Mouse (Mus musculus) megakaryocyte-erythroid progenitor cell, adult 5-6 weeks (primary cell): Measurements from ENCODE around the gene Olfr1443. TPM values are rescaled to one million over a fixed set of nuclear protein-coding genes. Genes with fewer than 3 reads are reported as not detected.

Source experiments
- ATAC-seq: replicated peaks from 2 replicates; pipeline ENCODE4 v1.8.0; 2016; ENCODE audit warnings: mild to moderate bottlenecking, inconsistent platforms; ENCODE audit not compliant: severe bottlenecking, poor library complexity, low FRiP score, low TSS enrichment
- total RNA-seq, 2 experiments: library from RNA; stranded (forward) in 1 of 2; stranded (reverse) in 1 of 2; fragments of 200-1000, 215-1000 nt in 1 of 2; fragments of >200 nt in 1 of 2; fragmentation: Nextera tagmentation in 1 of 2; gene quantifications; 2 replicates each; pipeline ENCODE4 v1.2.3; 2014 to 2017

Olfr1443 gene
- total RNA-seq, 2 experiments from 2014 or later = not detected

- no peak for ATAC-seq
Observed at GRCm38 (mm10) chr19:12725851-12726250, 47.9 kb downstream of the Olfr1443 start.

- no peak for ATAC-seq
Observed at GRCm38 (mm10) chr19:12731036-12731435, 53.1 kb downstream of the Olfr1443 start.

GRCm38 (mm10) chr19:12731950-12732349, 54.0 kb downstream of the Olfr1443 start:
- no peak for ATAC-seq

Other genes starting within 250 kb of the Olfr1443 start
- 1.4 and 2.4 TPM in 2 replicates for gene Mpeg1, start 217.3 kb upstream of the Olfr1443 start, total RNA-seq (2014; fragmentation: Nextera tagmentation)
- 2.6 and 5.4 TPM in 2 replicates for gene Mpeg1, start 217.3 kb upstream of the Olfr1443 start, total RNA-seq (2017)
- gene Dtx4, start 176.7 kb upstream of the Olfr1443 start, total RNA-seq (2014; fragmentation: Nextera tagmentation) = 0.77 TPM in 1 of 2 replicates, not detected in the other
- gene Dtx4, start 176.7 kb upstream of the Olfr1443 start, total RNA-seq (2017) = 0.46 TPM in 1 of 2 replicates, not detected in the other
- gene Fam111a, start 132.4 kb upstream of the Olfr1443 start, total RNA-seq (2014; fragmentation: Nextera tagmentation) = 52.2 and 72.8 TPM in 2 replicates
- 118 and 128 TPM in 2 replicates for gene Fam111a, start 132.4 kb upstream of the Olfr1443 start, total RNA-seq (2017)
- not detected in 2 replicates for gene Gm4952, start 78.1 kb upstream of the Olfr1443 start, total RNA-seq (2014; fragmentation: Nextera tagmentation)
- gene Gm4952, start 78.1 kb upstream of the Olfr1443 start, total RNA-seq (2017) = not detected in 2 replicates
- not detected in 2 replicates for gene Glyat, start 44.8 kb upstream of the Olfr1443 start, total RNA-seq (2014; fragmentation: Nextera tagmentation)
- not detected in 2 replicates for gene Glyat, start 44.8 kb upstream of the Olfr1443 start, total RNA-seq (2017)
- gene Olfr1442, start 7.7 kb upstream of the Olfr1443 start, total RNA-seq (2014; fragmentation: Nextera tagmentation) = not detected in 2 replicates
- gene Olfr1442, start 7.7 kb upstream of the Olfr1443 start, total RNA-seq (2017) = not detected in 2 replicates
- not detected in 2 replicates for gene Keg1, start 17.7 kb downstream of the Olfr1443 start, total RNA-seq (2014; fragmentation: Nextera tagmentation)
- gene Keg1, start 17.7 kb downstream of the Olfr1443 start, total RNA-seq (2017) = not detected in 2 replicates
- 7.3 and 13.5 TPM in 2 replicates for gene Cntf, start 87.5 kb downstream of the Olfr1443 start, total RNA-seq (2014; fragmentation: Nextera tagmentation)
- gene Cntf, start 87.5 kb downstream of the Olfr1443 start, total RNA-seq (2017) = 1.3 and 2.1 TPM in 2 replicates
- gene Zfp91, start 118.0 kb downstream of the Olfr1443 start, total RNA-seq (2014; fragmentation: Nextera tagmentation) = 62.4 and 66.6 TPM in 2 replicates
- 105 and 123 TPM in 2 replicates for gene Zfp91, start 118.0 kb downstream of the Olfr1443 start, total RNA-seq (2017)
- gene Lpxn, start 118.1 kb downstream of the Olfr1443 start, total RNA-seq (2014; fragmentation: Nextera tagmentation) = 0.50 and 0.64 TPM in 2 replicates
- gene Lpxn, start 118.1 kb downstream of the Olfr1443 start, total RNA-seq (2017) = 0.80 and 3.6 TPM in 2 replicates
- gene Gm5244, start 168.6 kb downstream of the Olfr1443 start, total RNA-seq (2014; fragmentation: Nextera tagmentation) = not detected in 2 replicates
- gene Gm5244, start 168.6 kb downstream of the Olfr1443 start, total RNA-seq (2017) = not detected in 2 replicates
- gene Olfr1444, start 179.2 kb downstream of the Olfr1443 start, total RNA-seq (2014; fragmentation: Nextera tagmentation) = not detected in 2 replicates
- not detected in 2 replicates for gene Olfr1444, start 179.2 kb downstream of the Olfr1443 start, total RNA-seq (2017)
- not detected in 2 replicates for gene Olfr1445, start 205.7 kb downstream of the Olfr1443 start, total RNA-seq (2014; fragmentation: Nextera tagmentation)
- gene Olfr1445, start 205.7 kb downstream of the Olfr1443 start, total RNA-seq (2017) = not detected in 2 replicates
- gene Olfr1446, start 215.4 kb downstream of the Olfr1443 start, total RNA-seq (2014; fragmentation: Nextera tagmentation) = not detected in 2 replicates
- not detected in 2 replicates for gene Olfr1446, start 215.4 kb downstream of the Olfr1443 start, total RNA-seq (2017)
- not detected in 2 replicates for gene Olfr1447, start 225.6 kb downstream of the Olfr1443 start, total RNA-seq (2014; fragmentation: Nextera tagmentation)
- gene Olfr1447, start 225.6 kb downstream of the Olfr1443 start, total RNA-seq (2017) = not detected in 2 replicates
- gene Olfr1448, start 246.3 kb downstream of the Olfr1443 start, total RNA-seq (2014; fragmentation: Nextera tagmentation) = not detected in 2 replicates
- not detected in 2 replicates for gene Olfr1448, start 246.3 kb downstream of the Olfr1443 start, total RNA-seq (2017)